Mouse (Mus musculus) CD4-positive naive resting alpha-beta T cell, adult 76 days (primary cell): ENCODE data around the gene Olfr498. TPM values are rescaled to one million over a fixed set of nuclear protein-coding genes. Genes with fewer than 3 reads are reported as not detected.

ENCODE experiments used
- total RNA-seq: library from RNA; stranded (reverse); gene quantifications from one replicate; pipeline ENCODE4 v1.2.4, GENCODE M21; 2023

Olfr498 gene
- not detected for total RNA-seq

GRCm38 (mm10) chr7:108465026-108465425 lies at the start of gene Olfr498:
TSS of gene Olfr498 (plus strand) at chr7:108465326.

GRCm38 (mm10) chr7:108420121-108420520 lies 45.0 kb upstream of the Olfr498 start, which contains the start of gene Olfr497:
TSS of gene Olfr497 (plus strand) at chr7:108420421.

Other genes with a start within 250 kb of the Olfr498 start
- not detected for gene Olfr488, start 207.0 kb upstream of the Olfr498 start, total RNA-seq
- not detected for gene Olfr490, start 176.4 kb upstream of the Olfr498 start, total RNA-seq
- gene Olfr491, start 151.9 kb upstream of the Olfr498 start, total RNA-seq = not detected
- not detected for gene Olfr492, start 141.7 kb upstream of the Olfr498 start, total RNA-seq
- not detected for gene Olfr493, start 118.3 kb upstream of the Olfr498 start, total RNA-seq
- gene Olfr494, start 100.0 kb upstream of the Olfr498 start, total RNA-seq = not detected
- gene Olfr495, start 72.2 kb upstream of the Olfr498 start, total RNA-seq = not detected
- not detected for gene Olfr497, start 44.9 kb upstream of the Olfr498 start, total RNA-seq
- not detected for gene Olfr502, start 59.7 kb downstream of the Olfr498 start, total RNA-seq
- not detected for gene Olfr503, start 79.2 kb downstream of the Olfr498 start, total RNA-seq
- not detected for gene Olfr504, start 100.5 kb downstream of the Olfr498 start, total RNA-seq
- not detected for gene Olfr506, start 145.5 kb downstream of the Olfr498 start, total RNA-seq
- gene Olfr507, start 156.5 kb downstream of the Olfr498 start, total RNA-seq = not detected
- gene Olfr508, start 164.7 kb downstream of the Olfr498 start, total RNA-seq = not detected
- gene Olfr509, start 186.6 kb downstream of the Olfr498 start, total RNA-seq = not detected
- gene Olfr510, start 201.1 kb downstream of the Olfr498 start, total RNA-seq = not detected
- gene Olfr512, start 248.0 kb downstream of the Olfr498 start, total RNA-seq = not detected